Mouse (Mus musculus): Measurements from ENCODE around the gene Aagab. TPM values are rescaled to one million over a fixed set of nuclear protein-coding genes. Genes with fewer than 3 reads are reported as not detected.

Gene Aagab
- polyA plus RNA-seq (2016; fragmentation: Nextera tagmentation; extraction: Ambion mirVana) = 56.5 and 57.3 TPM in 2 replicates

- ATAC-seq (ENCODE audit: low FRiP score, low read depth) = peak; percentile 99
- H3K9me3 ChIP-seq = no peaks in the 10 kb centered on the region
- H3K36me3 ChIP-seq = no peaks in the 10 kb centered on the region
- WGBS = 2% methylated on average over 70 of the region's 70 CpGs
- H3K4me3 ChIP-seq = peak within 1 kb of the TSS; percentile 96
- peak within 1 kb of the TSS; percentile 90 for H3K9ac ChIP-seq (replicated peaks)
- H3K4me1 ChIP-seq = peaks cover 15% of the 10 kb centered on the region
- H3K4me2 ChIP-seq (replicated peaks) = peak within 1 kb of the TSS; percentile 77
- H3K27me3 ChIP-seq = no peaks in the 10 kb centered on the region
- peak within 1 kb of the TSS; percentile 72 for H3K27ac ChIP-seq (replicated peaks)
Measured at GRCm38 (mm10) chr9:63602043-63602939, at the start of gene Aagab, which contains the start of gene Iqch. Aagab (plus strand) TSS chr9:63602660. Iqch (minus strand) TSS chr9:63602493.

- H3K36me3 ChIP-seq = no peaks in the 10 kb centered on the region
- H3K4me3 ChIP-seq = no peak overlapping the region
- peaks cover 8% of the 10 kb centered on the region; the same call in 1 of the 2 replicates for H3K27me3 ChIP-seq
- no peaks in the 10 kb centered on the region for H3K9me3 ChIP-seq
- H3K4me2 ChIP-seq (replicated peaks) = no peak overlapping the region
- no peak overlapping the region for H3K27ac ChIP-seq (replicated peaks)
- WGBS = 87% methylated on average over 3 of the region's 3 CpGs
- H3K9ac ChIP-seq (replicated peaks) = no peak overlapping the region
- no peaks in the 10 kb centered on the region for H3K4me1 ChIP-seq
- ATAC-seq (ENCODE audit: low FRiP score, low read depth) = no peak
Measured at GRCm38 (mm10) chr9:63553628-63554027, 48.8 kb upstream of the Aagab start.

DNA sequence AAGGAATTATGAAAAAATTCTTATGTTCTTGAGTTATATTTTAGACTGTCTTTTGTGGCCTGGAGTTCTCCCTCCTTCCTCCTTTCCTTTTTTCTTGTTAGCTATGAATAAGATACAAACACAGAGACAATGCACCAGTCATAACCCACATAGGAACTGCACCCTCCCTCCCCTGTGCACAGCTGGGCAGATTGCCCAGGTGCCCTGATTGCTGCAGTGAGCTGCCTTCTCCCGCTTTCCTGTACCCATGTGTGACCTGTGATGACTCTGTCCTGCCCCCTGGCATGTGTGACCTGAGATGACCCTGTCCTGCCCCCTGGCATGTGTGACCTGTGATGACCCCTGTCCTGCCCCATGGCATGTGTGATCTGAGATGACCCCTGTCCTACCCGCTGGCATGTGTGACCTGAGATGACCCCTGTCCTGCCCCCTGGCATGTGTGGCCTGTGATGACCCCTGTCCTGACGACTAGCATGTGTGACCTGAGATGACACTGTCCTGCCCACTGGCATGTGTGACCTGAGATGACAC, 46.9 kb upstream of the Aagab start:
- H3K9ac ChIP-seq (replicated peaks) = no peak overlapping the region
- no peaks in the 10 kb centered on the region for H3K9me3 ChIP-seq
- no peak for ATAC-seq (ENCODE audit: low FRiP score, low read depth)

GRCm38 (mm10) chr9:63556316-63556715, 46.1 kb upstream of the Aagab start:
- Histone ChIP-seq H3K4me1 (no peaks in the 10 kb centered on the region), H3K4me2 (replicated peaks) (no peak overlapping the region), H3K36me3 (no peaks in the 10 kb centered on the region), H3K9ac (replicated peaks) (no peak overlapping the region), H3K4me3 (no peak overlapping the region), H3K9me3 (no peaks in the 10 kb centered on the region), H3K27me3 (0 out of 2 replicates have a peak, but pooled peaks cover 3% of the 10 kb centered on the region), H3K27ac (replicated peaks) (no peak overlapping the region)
- no peak for ATAC-seq (ENCODE audit: low FRiP score, low read depth)
- 80% methylated on average over 1 of the region's 1 CpGs for WGBS

More for the DNA sequence above, 46.9 kb upstream of the Aagab start:
- H3K36me3 ChIP-seq = no peaks in the 10 kb centered on the region
- WGBS = 76% methylated on average over 3 of the region's 3 CpGs
- no peak overlapping the region for H3K4me2 ChIP-seq (replicated peaks)
- H3K27ac ChIP-seq (replicated peaks) = no peak overlapping the region
- no peaks in the 10 kb centered on the region for H3K4me1 ChIP-seq
- H3K27me3 ChIP-seq = 0 out of 2 replicates have a peak, but pooled peaks cover 3% of the 10 kb centered on the region
- H3K4me3 ChIP-seq = no peak overlapping the region

- peaks cover 3% of the 10 kb centered on the region; the same call in 1 of the 2 replicates for H3K4me1 ChIP-seq
- ATAC-seq (ENCODE audit: low FRiP score, low read depth) = no peak
- H3K9me3 ChIP-seq = no peaks in the 10 kb centered on the region
- no peak overlapping the region for H3K4me3 ChIP-seq
- H3K36me3 ChIP-seq = no peaks in the 10 kb centered on the region
- H3K27ac ChIP-seq (replicated peaks) = no peak overlapping the region
- no peak overlapping the region for H3K4me2 ChIP-seq (replicated peaks)
- no peak overlapping the region for H3K9ac ChIP-seq (replicated peaks)
- H3K27me3 ChIP-seq = 0 out of 2 replicates have a peak, but pooled peaks cover 3% of the 10 kb centered on the region
- 86% methylated on average over 8 of the region's 8 CpGs for WGBS
Measured at GRCm38 (mm10) chr9:63556933-63557332, 45.5 kb upstream of the Aagab start.

DNA sequence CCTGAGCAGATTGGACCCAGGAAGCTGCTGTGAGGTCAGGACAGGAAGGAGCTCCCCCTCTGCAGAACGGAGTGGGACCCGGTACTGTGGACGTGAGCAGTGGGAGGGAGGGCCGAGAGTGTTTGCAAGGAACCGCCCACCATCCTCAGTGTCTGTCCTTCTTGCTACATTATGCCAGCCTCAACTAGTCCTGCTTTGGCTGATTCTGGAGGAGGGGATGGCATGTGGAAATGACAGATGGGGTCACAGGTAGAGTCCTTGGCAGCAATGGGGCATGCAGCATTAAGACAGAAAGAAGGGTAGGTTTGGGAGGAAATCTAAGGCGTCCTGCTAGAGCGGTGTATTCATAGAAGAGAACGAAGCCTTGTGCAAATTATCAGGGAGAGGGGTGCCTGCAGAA, 40.5 kb upstream of the Aagab start:
- Histone ChIP-seq H3K4me2 (replicated peaks) (no peak overlapping the region), H3K9me3 (no peaks in the 10 kb centered on the region), H3K36me3 (no peaks in the 10 kb centered on the region), H3K4me3 (no peak overlapping the region), H3K27me3 (peaks cover 7% of the 10 kb centered on the region; the same call in 1 of the 2 replicates), H3K4me1 (peaks cover 18% of the 10 kb centered on the region; the same call in 1 of the 2 replicates), H3K27ac (replicated peaks) (no peak overlapping the region), H3K9ac (replicated peaks) (no peak overlapping the region)
- ATAC-seq (ENCODE audit: low FRiP score, low read depth) = no peak
- WGBS = 73% methylated on average over 8 of the region's 8 CpGs

DNA sequence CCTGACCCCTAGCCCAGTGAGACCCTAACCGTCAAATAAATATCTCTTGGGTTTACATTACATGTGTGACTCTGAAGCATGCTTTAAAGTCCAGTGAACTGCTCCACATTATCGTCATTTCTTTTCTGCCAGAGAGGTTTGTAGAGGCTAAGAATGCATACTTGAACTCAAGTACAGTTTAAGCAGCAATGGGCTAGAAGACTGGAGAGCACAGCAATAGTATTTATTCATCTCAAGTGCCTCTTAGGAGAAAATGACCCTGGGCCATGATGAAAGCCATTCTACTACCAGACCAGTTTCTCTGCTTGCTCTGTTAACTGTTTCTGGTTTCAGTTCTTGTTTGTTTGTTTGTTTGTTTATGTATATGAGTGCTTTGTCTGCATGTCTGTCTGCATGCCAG, 39.0 kb upstream of the Aagab start:
- Histone ChIP-seq H3K27me3 (peaks cover 7% of the 10 kb centered on the region; the same call in 1 of the 2 replicates), H3K9me3 (no peaks in the 10 kb centered on the region), H3K4me2 (replicated peaks) (no peak overlapping the region), H3K4me1 (peaks cover 27% of the 10 kb centered on the region), H3K9ac (replicated peaks) (no peak overlapping the region), H3K27ac (replicated peaks) (no peak overlapping the region), H3K36me3 (no peaks in the 10 kb centered on the region), H3K4me3 (no peak overlapping the region)
- ATAC-seq (ENCODE audit: low FRiP score, low read depth) = no peak
- WGBS = 81% methylated on average over 2 of the region's 2 CpGs

- H3K36me3 ChIP-seq = no peaks in the 10 kb centered on the region
- no peak overlapping the region for H3K4me3 ChIP-seq
- 79% methylated on average over 6 of the region's 6 CpGs for WGBS
- H3K4me2 ChIP-seq (replicated peaks) = no peak overlapping the region
- no peaks in the 10 kb centered on the region; the same call in 1 of the 2 replicates for H3K27me3 ChIP-seq
- H3K9me3 ChIP-seq = no peaks in the 10 kb centered on the region
- H3K4me1 ChIP-seq = peaks cover 28% of the 10 kb centered on the region
- H3K27ac ChIP-seq (replicated peaks) = no peak overlapping the region
- ATAC-seq (ENCODE audit: low FRiP score, low read depth) = no peak
- H3K9ac ChIP-seq (replicated peaks) = no peak overlapping the region
Measured at GRCm38 (mm10) chr9:63568314-63568713, 34.1 kb upstream of the Aagab start.

DNA sequence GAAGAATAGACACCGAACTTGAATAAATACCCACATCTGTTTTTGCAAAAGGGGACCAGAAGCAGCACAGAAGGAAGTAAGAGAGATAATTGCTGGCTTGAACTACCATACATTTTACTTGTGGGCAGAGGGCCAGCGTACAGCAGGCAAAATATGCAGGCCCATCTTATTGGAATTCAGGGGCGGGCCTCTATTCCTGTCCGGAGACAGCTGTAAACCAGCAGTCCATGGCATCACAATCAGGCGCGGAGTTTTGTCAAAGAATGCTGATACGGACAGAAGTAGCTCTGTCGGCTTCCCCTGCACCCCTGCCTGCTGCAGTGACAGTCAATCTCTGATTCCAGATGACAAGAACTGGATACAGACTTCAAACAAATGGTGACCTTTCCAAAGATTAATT, 33.7 kb upstream of the Aagab start:
- no peaks in the 10 kb centered on the region for H3K9me3 ChIP-seq
- no peak overlapping the region for H3K4me3 ChIP-seq
- WGBS = 18% methylated on average over 8 of the region's 8 CpGs
- H3K27me3 ChIP-seq = no peaks in the 10 kb centered on the region; the same call in 1 of the 2 replicates
- H3K9ac ChIP-seq (replicated peaks) = no peak overlapping the region
- H3K4me2 ChIP-seq (replicated peaks) = peak overlapping the region; percentile 13; the same call in 1 of the 2 replicates
- peaks cover 28% of the 10 kb centered on the region for H3K4me1 ChIP-seq
- no peaks in the 10 kb centered on the region for H3K36me3 ChIP-seq
- no peak overlapping the region for H3K27ac ChIP-seq (replicated peaks)
- no peak for ATAC-seq (ENCODE audit: low FRiP score, low read depth)

- Histone ChIP-seq H3K4me2 (replicated peaks) (no peak overlapping the region), H3K9ac (replicated peaks) (no peak overlapping the region), H3K27ac (replicated peaks) (no peak overlapping the region), H3K4me1 (peaks cover 21% of the 10 kb centered on the region), H3K9me3 (no peaks in the 10 kb centered on the region), H3K36me3 (no peaks in the 10 kb centered on the region), H3K27me3 (no peaks in the 10 kb centered on the region; the same call in 1 of the 2 replicates), H3K4me3 (no peak overlapping the region)
- ATAC-seq (ENCODE audit: low FRiP score, low read depth) = no peak
- 32% methylated on average over 6 of the region's 6 CpGs for WGBS
Measured at GRCm38 (mm10) chr9:63571895-63572294, 30.6 kb upstream of the Aagab start.

DNA sequence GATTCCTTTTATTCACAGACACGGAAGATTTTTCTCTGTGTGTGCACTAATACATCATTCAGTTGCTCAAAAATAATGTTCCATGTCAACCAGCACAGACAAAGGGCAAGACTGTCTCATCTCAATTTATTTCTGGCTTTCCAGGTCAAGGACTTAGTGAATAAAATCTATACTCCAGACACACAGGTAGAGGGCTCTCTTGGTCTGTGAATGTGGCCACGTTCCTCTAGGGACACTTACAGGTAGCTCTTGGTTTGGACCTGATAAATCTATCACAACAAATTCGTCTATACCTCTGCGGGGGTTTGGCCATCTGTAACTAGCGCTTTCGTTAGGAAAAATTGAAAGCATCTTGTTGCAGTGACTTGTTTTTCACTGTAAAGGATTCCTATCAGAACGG, 29.6 kb upstream of the Aagab start:
- peaks cover 17% of the 10 kb centered on the region for H3K4me1 ChIP-seq
- no peaks in the 10 kb centered on the region; the same call in 1 of the 2 replicates for H3K27me3 ChIP-seq
- no peak overlapping the region for H3K4me2 ChIP-seq (replicated peaks)
- H3K36me3 ChIP-seq = no peaks in the 10 kb centered on the region
- H3K4me3 ChIP-seq = no peak overlapping the region
- H3K9ac ChIP-seq (replicated peaks) = no peak overlapping the region
- H3K27ac ChIP-seq (replicated peaks) = no peak overlapping the region
- no peak for ATAC-seq (ENCODE audit: low FRiP score, low read depth)
- H3K9me3 ChIP-seq = no peaks in the 10 kb centered on the region
- WGBS = 82% methylated on average over 7 of the region's 7 CpGs

- no peaks in the 10 kb centered on the region for H3K9me3 ChIP-seq
- H3K4me1 ChIP-seq = no peaks in the 10 kb centered on the region
- H3K27me3 ChIP-seq = 0 out of 2 replicates have a peak, but pooled peaks cover 7% of the 10 kb centered on the region
- H3K27ac ChIP-seq (replicated peaks) = no peak overlapping the region
- no peak overlapping the region for H3K4me2 ChIP-seq (replicated peaks)
- H3K36me3 ChIP-seq = no peaks in the 10 kb centered on the region
- ATAC-seq (ENCODE audit: low FRiP score, low read depth) = no peak
- 76% methylated on average over 3 of the region's 3 CpGs for WGBS
- no peak overlapping the region for H3K9ac ChIP-seq (replicated peaks)
- no peak overlapping the region for H3K4me3 ChIP-seq
Measured at GRCm38 (mm10) chr9:63577469-63577868, 25.0 kb upstream of the Aagab start.

All from midbrain, embryonic 12.5 days (tissue).